In the genomic region with DNA sequence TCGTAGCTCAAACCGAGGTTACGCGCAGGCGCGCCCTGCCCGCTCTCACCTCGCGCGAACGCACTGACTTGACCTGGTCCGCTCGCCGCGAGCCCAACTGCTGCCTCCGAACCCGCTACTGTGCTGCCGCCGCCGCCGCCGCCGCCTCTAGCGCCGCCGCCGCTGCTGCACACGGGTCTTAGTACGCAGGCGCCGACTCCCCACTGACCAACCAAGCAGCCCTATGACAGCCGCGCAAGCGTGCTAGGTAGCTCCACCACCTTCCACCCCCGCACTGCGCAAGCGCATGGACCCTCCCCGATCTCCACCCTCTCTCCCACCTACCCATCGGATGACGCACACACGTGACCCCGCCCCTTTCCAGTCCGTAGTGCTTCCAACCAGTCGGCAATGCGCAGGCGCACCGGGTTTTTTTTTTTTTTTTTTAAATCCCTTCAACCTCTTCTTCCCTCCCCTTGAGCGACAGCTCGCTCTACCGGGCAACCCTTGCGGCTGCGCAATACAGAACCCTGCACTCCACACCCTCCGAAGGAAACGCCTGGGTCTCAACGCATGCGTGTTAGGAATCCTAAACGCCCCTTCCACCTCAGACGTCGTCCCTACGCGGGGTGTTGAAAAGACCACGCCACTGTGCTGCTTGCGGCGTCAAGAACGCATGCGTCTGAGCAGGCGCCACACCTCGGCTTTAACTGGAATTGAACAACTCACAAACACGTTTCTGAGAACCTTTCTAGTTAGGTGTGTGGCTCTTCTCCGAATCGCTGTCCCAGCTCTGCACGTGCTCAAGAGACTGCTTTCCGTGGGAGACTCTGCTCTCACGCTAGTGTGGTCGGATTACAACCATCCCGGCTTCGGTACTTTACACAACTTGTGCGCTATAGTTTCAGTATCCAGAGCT, we compare ENCODE assay signal across 8 mouse cellular contexts. TPM values are rescaled to one million over a fixed set of nuclear protein-coding genes. Genes with fewer than 3 reads are reported as not detected.
A peak's percentile ranks its signal among the peaks of the same experiment; 100 is the strongest.
DNase-seq lines count a peak whose midpoint lies in the region; ATAC-seq and TF ChIP-seq lines count a peak whose summit lies in the region.

A gene (minus strand): TSS at position 845 of the 898 bp plus-strand sequence.

- TF ChIP-seq CTCF in G1E (IDR thresholded peaks at IDR 0.05; ENCODE audit: low read depth, low read length), result no peak
- TF ChIP-seq CTCF in layer of hippocampus, adult 2 months (conservative IDR thresholded peaks at IDR 0.05), result peak; percentile 81
- peak; percentile 76 for TF ChIP-seq CTCF in lung, embryonic 14.5 days (IDR thresholded peaks at IDR 0.05; ENCODE audit: low read depth)
- 0 out of 2 replicates have a peak, but pooled peaks have one; percentile 33 for TF ChIP-seq CTCF in olfactory bulb, adult 2 months (IDR thresholded peaks at IDR 0.05; ENCODE audit: insufficient read depth, low read depth, low read length)
- TF ChIP-seq CTCF in thymus, adult 2 months (IDR thresholded peaks at IDR 0.05; ENCODE audit: borderline replicate concordance, control insufficient read depth, extremely low read depth, insufficient read depth, low read length, poor library complexity), result peak; percentile 78

- peak; percentile 85 for ATAC-seq in G1E (ENCODE audit: extremely low read depth, insufficient number of reproducible peaks, low FRiP score, poor library complexity, severe bottlenecking)
- ATAC-seq in forebrain, embryonic 16.5 days, result peak; percentile 98
- ATAC-seq in lung, embryonic 14.5 days (ENCODE audit: insufficient read depth), result peak; percentile 95

- H3K9me3 ChIP-seq in G1E (replicated peaks), result no peaks in the 10 kb centered on the region
- H3K9me3 ChIP-seq in forebrain, embryonic 16.5 days (ENCODE audit: control insufficient read depth, low read length), result no peaks in the 10 kb centered on the region
- no peaks in the 10 kb centered on the region for H3K9me3 ChIP-seq in lung, embryonic 14.5 days (ENCODE audit: low read depth, low read length)

- WGBS in forebrain, embryonic 16.5 days, result under 1% methylated on average over 78 of the region's 78 CpGs
- under 1% methylated on average over 78 of the region's 78 CpGs for WGBS in lung, embryonic 14.5 days
- under 1% methylated on average over 78 of the region's 78 CpGs for WGBS in olfactory bulb, adult 2 months
- WGBS in thymus, adult 2 months, result under 1% methylated on average over 78 of the region's 78 CpGs

- TF ChIP-seq POLR2A in olfactory bulb, adult 2 months (IDR thresholded peaks at IDR 0.05; ENCODE audit: insufficient read depth, low read depth, low read length), result peak; percentile 69
- peak; percentile 53 for TF ChIP-seq POLR2A in thymus, adult 2 months (IDR thresholded peaks at IDR 0.05; ENCODE audit: control insufficient read depth, extremely low read depth, insufficient read depth, low read length, poor library complexity)

- peak; percentile 93 for DNase-seq in G1E (ENCODE audit: low spot score)
- peak; percentile 100 for DNase-seq in cerebellum, adult 18-20 months
- DNase-seq in heart, postnatal 36 days, result peak; percentile 100
- DNase-seq in layer of hippocampus, adult 2 months (ENCODE audit: low spot score in 2 of 2), result peak; percentile 100
- DNase-seq in lung, embryonic 14.5 days, result peak; percentile 100
- peak; percentile 100 for DNase-seq in thymus, adult 2 months

- H3K4me2 ChIP-seq in forebrain, embryonic 16.5 days (ENCODE audit: low read length), result peak within 1 kb of the TSS; percentile 97
- H3K4me2 ChIP-seq in lung, embryonic 14.5 days, result peak within 1 kb of the TSS; percentile 67

- H3K4me3 ChIP-seq in G1E (ENCODE audit: low read depth, low read length), result peak within 1 kb of the TSS; percentile 96
- H3K4me3 ChIP-seq in forebrain, embryonic 16.5 days (replicated peaks; ENCODE audit: low read length), result peak within 1 kb of the TSS; percentile 87
- H3K4me3 ChIP-seq in layer of hippocampus, adult 2 months, result peak within 1 kb of the TSS; percentile 81
- peak within 1 kb of the TSS; percentile 97 for H3K4me3 ChIP-seq in lung, embryonic 14.5 days (ENCODE audit: low read depth, low read length)
- H3K4me3 ChIP-seq in olfactory bulb, adult 2 months (ENCODE audit: insufficient read depth, low read depth, low read length), result peak within 1 kb of the TSS; percentile 100
- H3K4me3 ChIP-seq in thymus, adult 2 months (ENCODE audit: control insufficient read depth, insufficient read depth, low read length), result peak within 1 kb of the TSS; percentile 83

- intact Hi-C loops in heart, postnatal 36 days (cut with DNase I), result loop anchor here (1.0 to 2.0 kb wide), 3 partner anchors 41 to 163 kb away; a partner anchor contains a TSS

- H3K4me1 ChIP-seq in G1E (ENCODE audit: insufficient read depth, low read depth, low read length), result peaks cover 46% of the 10 kb centered on the region
- H3K4me1 ChIP-seq in forebrain, embryonic 16.5 days (replicated peaks; ENCODE audit: control insufficient read depth, insufficient read depth, low read length), result peaks cover 21% of the 10 kb centered on the region
- peaks cover 4% of the 10 kb centered on the region; the same call in 1 of the 2 replicates for H3K4me1 ChIP-seq in lung, embryonic 14.5 days (ENCODE audit: insufficient read depth)
- H3K4me1 ChIP-seq in olfactory bulb, adult 2 months (ENCODE audit: control insufficient read depth, insufficient read depth, low read length), result peaks cover 8% of the 10 kb centered on the region
- peaks cover 6% of the 10 kb centered on the region for H3K4me1 ChIP-seq in thymus, adult 2 months (replicated peaks; ENCODE audit: control insufficient read depth, insufficient read depth, low read length)

- H3K9ac ChIP-seq in forebrain, embryonic 16.5 days (replicated peaks; ENCODE audit: low read depth, low read length), result peak within 1 kb of the TSS; percentile 89
- peak within 1 kb of the TSS; percentile 98 for H3K9ac ChIP-seq in lung, embryonic 14.5 days

- peak within 1 kb of the TSS; percentile 98 for H3K27ac ChIP-seq in forebrain, embryonic 16.5 days (ENCODE audit: low read length)
- peak within 1 kb of the TSS; percentile 96 for H3K27ac ChIP-seq in layer of hippocampus, adult 2 months
- H3K27ac ChIP-seq in lung, embryonic 14.5 days (ENCODE audit: low read depth), result peak within 1 kb of the TSS; percentile 97
- H3K27ac ChIP-seq in olfactory bulb, adult 2 months (ENCODE audit: insufficient read depth, low read depth, low read length), result peak within 1 kb of the TSS; percentile 98
- H3K27ac ChIP-seq in thymus, adult 2 months (ENCODE audit: control insufficient read depth, insufficient read depth, low read length), result peak within 1 kb of the TSS; percentile 88

- H3K36me3 ChIP-seq in G1E (replicated peaks), result peaks cover 41% of the 10 kb centered on the region
- peaks cover 17% of the 10 kb centered on the region for H3K36me3 ChIP-seq in forebrain, embryonic 16.5 days (ENCODE audit: control insufficient read depth, insufficient read depth)
- peaks cover 32% of the 10 kb centered on the region for H3K36me3 ChIP-seq in lung, embryonic 14.5 days (ENCODE audit: insufficient read depth)
- peaks cover 22% of the 10 kb centered on the region for H3K36me3 ChIP-seq in thymus, adult 2 months (ENCODE audit: control insufficient read depth, insufficient read depth, low read length)

- no peaks in the 10 kb centered on the region for H3K27me3 ChIP-seq in G1E (ENCODE audit: insufficient read depth, low read length)
- H3K27me3 ChIP-seq in forebrain, embryonic 16.5 days (replicated peaks; ENCODE audit: control insufficient read depth, insufficient read depth, low read length), result no peaks in the 10 kb centered on the region
- H3K27me3 ChIP-seq in lung, embryonic 14.5 days (ENCODE audit: insufficient read depth, low read length), result no peaks in the 10 kb centered on the region
- no peaks in the 10 kb centered on the region for H3K27me3 ChIP-seq in thymus, adult 2 months (ENCODE audit: control insufficient read depth, insufficient read depth, low read length)

RNA-seq across cellular contexts. Expression of the gene that starts here (rescaled TPM):
- total RNA-seq in G1E (2014; fragmentation: Nextera tagmentation) (1,285 and 1,536 TPM in 2 replicates), G1E (2017) (763 and 764 TPM in 2 replicates)
- 2,879 and 2,909 TPM in 2 replicates for polyA plus RNA-seq in G1E (2012)
- polyA plus RNA-seq in forebrain, embryonic 16.5 days (2015; fragmentation: Nextera tagmentation; extraction: Ambion mirVana), result 1,142 and 1,181 TPM in 2 replicates
- total RNA-seq in heart, postnatal 36 days (2021), result 100 to 1,000 TPM; 420 to 449 TPM
- 100 to 1,000 TPM; 413 to 441 TPM for total RNA-seq in layer of hippocampus, adult 2 months (2021)
- 1,945 and 2,006 TPM in 2 replicates for polyA plus RNA-seq in lung, embryonic 14.5 days (2014; fragmentation: Nextera tagmentation; extraction: Ambion mirVana)
- polyA plus RNA-seq in olfactory bulb, adult 2 months (2012; ENCODE audit: insufficient read depth, insufficient read length, low replicate concordance, missing spikeins), result 516 and 653 TPM in 2 replicates
- 618 and 719 TPM in 2 replicates for polyA plus RNA-seq in thymus, adult 2 months (2012; rRNA removed)

Comparison
In these comparisons a context has a peak if more than half of its experiments do, and no peak if none do; other contexts are left out.
1. Peak in every context shown above with its lines: DNase-seq, ATAC-seq, H3K4me3 ChIP-seq and H3K27ac ChIP-seq.